Mouse (Mus musculus): ENCODE results near the gene Rbp7.

GRCm38 (mm10) chr4:149457831-149458430 lies 3.2 kb upstream of the Rbp7 start:
- no peak for TF ChIP-seq GATA1 (IDR thresholded peaks at IDR 0.05; ENCODE audit: low read length)
- no peak for TF ChIP-seq TAL1 (IDR thresholded peaks at IDR 0.05; ENCODE audit: low read length)
